Mouse (Mus musculus) NIH3T3 (cell line): ENCODE data around the gene Stat5b.
A peak's percentile ranks its signal among the peaks of the same experiment; 100 is the strongest.

Source experiments
- DNase-seq: peaks from one replicate; pipeline ENCODE4 v3.0.0-alpha.2; 2012; ENCODE audit warnings: low read depth

Stat5b gene

DNA sequence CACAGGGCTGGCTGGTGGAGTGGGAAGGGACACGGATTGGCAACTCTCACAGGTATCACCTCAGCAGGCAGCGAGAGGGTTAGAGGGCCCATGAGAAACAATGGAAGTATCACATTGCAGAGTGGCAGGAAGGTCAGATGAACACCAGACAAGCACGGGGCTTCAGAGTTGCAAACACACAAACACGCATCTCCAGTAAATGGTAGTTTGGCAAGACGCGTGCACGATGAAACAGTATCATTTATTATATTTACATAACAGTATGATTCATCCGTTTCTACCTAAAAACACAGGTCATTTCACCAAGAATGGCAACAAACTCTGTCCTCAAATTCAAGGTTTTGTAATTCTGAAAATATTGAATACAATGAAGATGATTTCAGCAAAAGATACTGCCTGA lies 11.0 kb downstream of the Stat5b start:
- DNase-seq, result no peak

- no peak for DNase-seq
Observed at GRCm38 (mm10) chr11:100838894-100839293, 11.6 kb downstream of the Stat5b start.

- peak; percentile 25 for DNase-seq
Observed at GRCm38 (mm10) chr11:100836923-100837702, 13.4 kb downstream of the Stat5b start.

- peak; percentile 39 for DNase-seq
Observed at GRCm38 (mm10) chr11:100833466-100833865, 17.1 kb downstream of the Stat5b start.

GRCm38 (mm10) chr11:100831396-100831795 lies 19.1 kb downstream of the Stat5b start:
- no peak for DNase-seq

GRCm38 (mm10) chr11:100829691-100830090 lies 20.8 kb downstream of the Stat5b start:
- no peak for DNase-seq

DNA sequence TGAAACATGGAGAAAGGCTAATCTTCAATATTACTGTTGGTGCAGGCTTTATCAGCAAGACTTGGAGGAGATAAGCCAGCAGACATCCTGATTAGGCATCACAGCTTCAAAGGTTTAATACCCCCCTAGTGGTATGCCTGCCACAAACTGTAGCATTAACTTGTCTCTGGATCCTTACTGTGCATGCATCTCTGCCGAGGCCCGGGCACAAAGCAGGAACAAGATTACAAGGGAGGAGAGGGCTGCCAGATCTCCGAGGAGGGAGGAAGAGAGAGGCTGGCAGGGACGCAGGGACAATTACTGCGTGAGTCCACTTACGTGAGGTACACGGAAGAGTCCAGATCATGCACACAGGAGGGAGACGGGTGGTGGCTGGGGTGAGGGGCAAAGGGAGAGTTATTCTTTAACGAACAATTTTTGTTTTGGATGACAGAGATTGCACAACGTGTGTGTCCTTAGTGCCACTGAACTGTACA lies 21.8 kb downstream of the Stat5b start:
- no peak for DNase-seq

GRCm38 (mm10) chr11:100826161-100826866 lies 24.2 kb downstream of the Stat5b start:
- DNase-seq, result no peak

- DNase-seq, result no peak
Observed at GRCm38 (mm10) chr11:100825451-100825850, 25.1 kb downstream of the Stat5b start.

DNA sequence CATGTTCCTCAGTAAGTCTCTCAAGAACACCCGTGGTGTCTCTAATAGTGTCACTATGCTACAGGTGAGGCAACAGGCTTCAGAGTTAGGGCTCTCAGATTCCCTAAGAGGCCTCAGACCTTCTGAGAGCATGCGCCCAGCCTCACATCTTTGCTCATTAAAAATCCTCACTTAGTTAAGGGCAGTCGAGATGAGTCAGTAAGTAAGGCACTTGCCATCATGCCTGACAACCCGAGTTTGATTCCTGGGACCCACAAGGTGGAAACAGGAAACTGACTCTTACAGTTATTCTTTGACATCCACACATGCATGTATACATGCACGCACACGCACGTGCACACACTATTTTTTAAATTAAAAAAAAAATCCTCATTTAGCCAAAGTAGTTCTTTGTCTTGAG lies 26.0 kb downstream of the Stat5b start:
- no peak for DNase-seq

DNA sequence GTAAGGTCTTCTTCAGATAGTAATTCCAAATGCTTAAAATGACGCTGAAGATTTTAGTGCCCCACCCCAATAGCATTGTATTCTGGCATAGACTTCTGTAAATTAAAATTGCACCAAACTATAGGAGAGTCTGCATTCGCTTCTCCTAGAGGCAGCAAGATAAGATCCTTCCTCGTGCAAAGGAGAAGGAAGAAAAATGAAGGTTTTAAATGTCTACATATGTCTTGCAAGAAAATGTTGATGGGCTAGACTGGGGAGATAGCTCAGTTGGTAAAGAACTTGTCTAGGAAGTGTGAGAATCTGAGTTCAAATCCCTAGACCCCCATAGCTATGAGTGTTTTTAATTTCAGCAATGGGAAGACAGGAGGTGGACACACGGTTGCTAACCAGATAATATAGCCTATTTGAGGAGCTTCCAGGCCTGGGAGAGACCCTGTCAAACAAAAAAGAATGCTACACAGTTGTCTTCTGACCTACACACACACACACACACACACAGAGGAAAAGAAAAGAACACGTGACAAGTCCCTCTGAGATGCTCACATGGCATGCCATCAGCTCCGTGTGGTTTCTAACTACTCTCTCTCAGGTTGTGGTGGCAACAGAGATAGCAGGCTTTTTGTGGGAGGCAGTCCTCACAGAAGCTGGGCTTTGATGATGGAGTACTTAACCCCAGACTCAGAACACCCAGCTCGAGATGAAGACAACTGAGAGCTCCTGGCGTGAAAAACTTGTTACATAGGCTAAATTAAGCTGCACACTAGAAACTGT lies 26.8 kb downstream of the Stat5b start:
- DNase-seq, result no peak

DNA sequence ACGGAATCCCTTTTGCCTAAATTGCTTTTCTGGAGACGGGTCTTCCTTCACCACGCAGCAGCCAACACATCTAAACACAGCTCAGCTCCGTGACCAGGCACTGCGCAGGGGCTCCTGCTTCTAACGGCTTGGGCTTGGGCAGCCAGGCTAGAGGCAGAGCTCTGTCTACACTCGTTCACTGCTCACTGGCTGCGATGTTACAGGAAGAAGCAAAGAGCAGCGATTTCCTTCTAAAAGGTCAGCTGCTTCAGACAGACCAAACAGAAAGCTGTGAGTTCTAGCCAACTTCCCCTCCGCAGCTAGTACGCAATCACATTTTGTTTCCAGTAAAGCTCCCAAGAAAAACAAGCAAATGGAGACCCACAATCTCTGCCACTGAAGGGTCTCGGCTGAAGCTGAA lies 28.2 kb downstream of the Stat5b start:
- DNase-seq, result no peak

GRCm38 (mm10) chr11:100821605-100822220 lies 28.8 kb downstream of the Stat5b start:
- peak; percentile 36 for DNase-seq

GRCm38 (mm10) chr11:100820047-100820446 lies 30.5 kb downstream of the Stat5b start:
- no peak for DNase-seq

- DNase-seq, result no peak
Observed at GRCm38 (mm10) chr11:100819626-100820025, 30.9 kb downstream of the Stat5b start.

- no peak for DNase-seq
Observed at GRCm38 (mm10) chr11:100819048-100819447, 31.5 kb downstream of the Stat5b start.

DNA sequence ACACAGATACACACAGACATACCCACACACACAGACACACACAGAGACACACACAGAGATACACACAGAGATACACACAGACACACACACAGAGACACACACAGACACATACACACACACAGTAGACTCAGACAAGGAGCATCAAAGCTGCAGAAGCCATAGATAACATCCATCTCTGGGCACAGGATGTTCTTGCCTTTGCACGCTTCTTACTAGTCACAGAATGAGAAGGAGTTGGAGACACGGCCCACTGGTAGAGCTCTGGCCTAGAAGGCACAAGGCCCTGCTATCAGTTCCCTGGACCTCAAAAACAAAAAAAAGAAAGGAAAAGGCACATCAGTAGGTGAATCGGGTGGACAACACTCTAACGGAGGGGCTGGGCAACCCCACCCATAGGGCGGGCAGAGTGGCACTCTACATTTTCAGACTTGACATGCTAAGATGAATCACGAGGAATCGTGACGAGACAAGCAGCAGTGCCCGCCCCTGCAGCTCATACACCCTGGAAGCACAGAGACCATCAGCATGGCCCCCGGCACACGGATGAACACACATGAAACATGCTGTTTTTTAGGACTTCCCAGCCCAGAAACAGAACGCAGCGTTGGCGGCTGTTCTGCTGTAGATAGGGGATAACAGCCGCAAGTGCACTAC lies 32.0 kb downstream of the Stat5b start:
- DNase-seq, result no peak

DNA sequence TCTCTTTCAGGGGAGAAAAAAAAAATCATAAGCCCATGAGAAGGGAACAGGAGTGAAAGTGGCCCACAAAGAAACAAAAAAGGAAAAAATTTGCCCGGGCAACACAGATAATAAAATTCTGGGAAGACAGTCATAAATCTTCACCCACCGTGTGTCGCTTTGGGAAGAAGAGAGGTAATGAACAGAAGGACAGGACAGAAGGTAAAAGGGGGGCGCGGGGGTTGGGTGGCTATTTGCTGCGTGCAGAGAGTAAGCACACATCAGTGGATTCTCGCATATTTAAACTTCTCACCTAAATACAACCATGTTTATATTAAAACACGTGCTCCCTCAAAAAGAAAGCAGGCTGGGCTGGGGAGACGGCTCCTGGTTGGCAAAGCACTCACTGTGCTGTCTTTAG lies 33.2 kb downstream of the Stat5b start:
- DNase-seq, result no peak

DNA sequence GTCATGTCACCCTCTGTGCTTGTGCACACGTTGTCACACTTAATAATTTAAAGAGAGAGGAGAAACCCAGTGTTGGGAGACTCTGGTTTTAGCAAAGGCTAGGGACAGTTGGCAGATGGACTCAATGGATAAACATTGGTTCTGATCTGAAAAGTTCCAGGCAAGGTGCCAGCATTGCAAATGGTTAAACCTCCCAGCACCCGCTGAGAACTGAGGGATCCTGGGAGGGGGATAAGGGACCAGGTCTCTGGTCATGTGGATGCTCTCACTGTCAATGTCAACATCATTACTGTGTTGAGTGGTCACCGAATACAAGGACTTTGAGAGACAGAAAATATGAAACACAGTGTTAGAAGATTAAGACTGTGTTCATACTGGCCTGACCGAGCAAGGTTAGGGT lies 33.7 kb downstream of the Stat5b start:
- no peak for DNase-seq

DNA sequence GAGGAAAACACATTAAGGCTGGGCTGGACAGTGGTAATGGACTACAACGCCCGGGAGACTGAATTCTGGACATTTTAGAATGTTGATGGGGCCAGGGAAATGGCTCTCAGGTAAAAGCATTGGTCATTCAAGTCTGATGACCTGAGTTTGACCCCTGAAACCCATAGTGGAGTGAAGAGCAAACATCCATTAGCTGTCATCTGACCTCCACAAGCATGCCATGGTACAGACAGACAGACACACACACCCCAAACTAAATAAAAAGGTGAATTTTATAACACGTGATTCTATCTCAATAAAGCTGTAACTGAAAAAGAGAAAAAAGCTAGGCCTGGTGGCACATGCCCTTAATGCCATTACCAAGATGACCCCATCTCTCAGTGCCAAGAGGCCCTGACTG lies 34.2 kb downstream of the Stat5b start:
- DNase-seq, result no peak

DNA sequence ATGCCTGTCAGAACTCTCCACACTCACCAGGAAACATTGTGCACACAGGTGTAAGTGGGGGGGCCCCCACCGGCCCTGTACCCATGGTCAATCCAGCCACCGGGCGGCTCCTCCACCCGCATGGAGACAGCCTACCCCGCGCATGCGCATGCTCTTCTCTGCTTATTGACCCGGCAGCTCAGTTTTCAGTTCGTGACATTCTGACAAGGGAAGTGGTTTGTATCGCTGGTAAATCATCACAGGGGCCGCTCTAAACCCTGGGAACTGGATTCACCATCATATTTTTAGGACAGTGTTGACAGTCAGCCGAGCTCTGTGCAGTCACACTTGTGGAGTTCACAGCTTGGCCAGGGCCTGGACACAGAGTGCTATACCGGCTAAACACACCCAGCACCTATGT lies 36.0 kb downstream of the Stat5b start:
- DNase-seq, result no peak

DNA sequence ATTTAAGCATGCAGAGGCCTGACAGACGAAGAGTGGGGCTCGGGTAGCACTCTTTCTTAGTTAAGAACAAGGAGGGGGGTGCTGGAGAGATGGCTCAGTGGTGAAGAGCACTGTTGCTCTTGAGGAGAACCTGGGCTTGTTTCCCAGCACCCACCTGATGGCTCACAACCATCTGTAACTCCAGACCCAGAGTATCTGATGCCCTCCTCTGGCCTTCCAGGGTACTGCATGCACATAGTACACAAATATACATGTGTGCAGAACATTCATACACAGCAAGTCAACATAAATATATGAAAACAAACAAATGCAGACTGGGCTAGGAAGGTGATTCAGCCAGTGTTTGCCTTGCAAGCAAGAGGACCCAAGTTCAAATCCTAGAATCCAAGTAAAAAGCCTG lies 39.4 kb downstream of the Stat5b start:
- DNase-seq, result no peak
